Mouse (Mus musculus) heart, postnatal 4 days (tissue): ENCODE data around the gene Ranbp10. TPM values are rescaled to one million over a fixed set of nuclear protein-coding genes. Genes with fewer than 3 reads are reported as not detected.
"Not testable (repeated sequence)": the region's sequence is repeated elsewhere in the genome, so short reads cannot be mapped to it uniquely, and the experiment has no call there.

Experiments
- DNase-seq: peaks from one replicate; pipeline ENCODE4 v3.0.0; 2021
- total RNA-seq, 2 experiments: library from RNA; stranded (reverse); gene quantifications; 2 replicates each; pipeline ENCODE4 v1.2.3; 2021

Ranbp10 gene
- total RNA-seq, 2 experiments from 2014 or later: 22.3 to 23.1 TPM

GRCm38 (mm10) chr8:105833740-105834139 lies 6.6 kb upstream of the Ranbp10 start:
- DNase-seq: not testable (repeated sequence)

- no peak for DNase-seq
Observed at GRCm38 (mm10) chr8:105826379-105826778, 771 bp downstream of the Ranbp10 start.

- no peak for DNase-seq
Observed at GRCm38 (mm10) chr8:105825506-105825905, 1.6 kb downstream of the Ranbp10 start.

GRCm38 (mm10) chr8:105820925-105821324 lies 6.2 kb downstream of the Ranbp10 start:
- peak; percentile 30 for DNase-seq

- DNase-seq: no peak
Observed at GRCm38 (mm10) chr8:105819659-105820058, 7.5 kb downstream of the Ranbp10 start.

- DNase-seq: no peak
Observed at GRCm38 (mm10) chr8:105813241-105813640, 13.9 kb downstream of the Ranbp10 start.

- DNase-seq: no peak
Observed at GRCm38 (mm10) chr8:105812511-105812910, 14.6 kb downstream of the Ranbp10 start.

DNA sequence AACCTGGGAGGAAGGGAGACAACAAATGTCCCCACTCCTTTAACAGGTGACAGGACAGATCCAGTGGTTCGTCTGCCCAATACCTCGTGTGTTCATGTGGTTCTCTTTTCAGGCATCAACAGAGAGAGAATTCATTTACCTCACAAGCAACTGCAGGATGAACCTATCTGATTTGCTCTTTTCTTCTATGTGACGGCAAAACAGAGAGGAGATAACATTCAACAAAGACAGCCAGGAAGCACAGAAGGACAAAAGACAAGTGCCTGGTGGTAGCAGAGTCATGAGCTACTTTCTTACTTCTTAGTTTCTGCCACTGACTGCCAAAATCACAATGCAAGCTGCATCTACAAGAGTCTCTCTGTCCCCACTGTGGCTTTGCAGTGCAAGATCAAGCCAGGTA lies 15.6 kb downstream of the Ranbp10 start:
- DNase-seq: no peak

DNA sequence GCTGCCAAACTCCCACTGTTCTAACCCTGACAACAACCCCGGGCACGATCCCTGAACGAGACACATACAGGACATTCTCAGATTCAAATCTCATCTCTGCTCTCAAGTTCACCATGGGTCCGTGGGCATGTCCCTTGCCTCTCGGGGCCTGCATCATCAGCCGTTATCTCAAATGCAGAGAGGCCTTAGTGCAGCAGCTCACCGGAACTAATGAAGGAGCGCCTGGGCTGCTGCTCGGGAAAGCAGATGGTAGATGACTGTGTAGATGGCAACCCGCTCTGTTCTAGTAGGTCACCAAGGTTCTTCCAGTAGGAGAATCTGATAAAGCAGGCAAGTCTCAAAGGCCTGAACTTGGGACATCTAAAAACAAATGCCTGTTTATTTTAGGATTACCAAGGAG lies 16.1 kb downstream of the Ranbp10 start:
- no peak for DNase-seq

DNA sequence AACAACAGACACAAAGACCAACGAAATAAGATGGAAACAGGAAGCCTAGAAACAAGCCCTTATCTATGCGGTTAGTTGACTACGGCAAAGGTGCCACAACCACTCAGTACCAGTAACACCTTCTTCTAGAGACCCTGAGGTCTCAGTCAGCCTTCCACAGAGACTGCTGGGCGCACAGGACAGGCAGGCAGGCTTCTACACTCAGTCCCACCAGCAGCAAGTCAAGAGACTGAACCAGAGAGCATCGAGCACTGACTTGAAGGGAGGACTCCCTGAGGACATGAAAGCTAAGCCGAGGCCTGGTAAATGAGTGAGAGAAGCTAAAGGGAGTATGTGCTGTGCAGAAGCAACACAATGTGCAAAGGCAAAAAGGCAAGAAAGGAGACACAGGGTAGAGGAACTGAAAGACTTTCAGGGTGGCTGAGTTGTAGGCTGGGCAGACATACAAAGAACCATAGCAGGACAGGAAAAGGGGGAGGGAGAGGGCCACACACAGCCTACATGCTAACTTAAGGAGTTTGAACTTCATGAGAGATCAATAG lies 16.8 kb downstream of the Ranbp10 start:
- DNase-seq: no peak

- peak; percentile 52 for DNase-seq
Observed at GRCm38 (mm10) chr8:105808480-105808879, 18.7 kb downstream of the Ranbp10 start.

DNA sequence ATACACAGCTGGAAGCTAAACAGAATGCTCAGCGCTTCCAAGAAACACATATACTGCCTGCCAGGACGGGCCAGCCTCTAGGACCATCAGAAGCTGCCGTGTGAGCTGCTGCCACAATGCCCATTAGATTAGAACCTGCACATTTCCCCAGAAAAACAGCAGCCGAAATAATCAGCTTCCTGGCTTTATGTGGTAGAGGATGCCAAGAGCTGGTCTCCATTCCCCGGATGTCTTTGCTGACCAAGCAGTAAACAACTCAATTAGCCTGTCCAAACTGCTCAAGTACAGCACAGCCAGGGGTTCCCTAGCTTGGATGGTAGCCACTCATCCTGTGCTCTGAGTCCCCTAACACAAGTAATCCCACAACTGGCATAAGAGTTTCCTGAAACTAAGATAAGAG lies 19.4 kb downstream of the Ranbp10 start:
- no peak for DNase-seq

DNA sequence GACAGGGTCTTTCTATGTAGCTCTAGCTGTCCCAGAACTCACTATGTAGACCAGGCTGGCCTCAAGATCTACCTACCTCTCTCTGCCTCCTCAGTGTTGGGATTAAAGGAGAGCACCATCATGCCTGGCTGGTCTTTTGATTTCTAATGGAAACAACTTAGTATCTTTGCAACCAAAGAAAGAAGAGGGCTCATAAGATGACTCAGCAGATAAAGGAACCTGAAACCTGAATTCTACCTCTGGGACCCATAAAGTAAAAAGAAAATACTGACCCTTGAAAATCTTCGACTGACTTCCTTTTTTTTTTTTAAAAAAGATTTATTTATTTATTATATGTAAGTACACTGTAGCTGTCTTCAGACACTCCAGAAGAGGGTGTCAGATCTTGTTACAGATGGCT lies 21.2 kb downstream of the Ranbp10 start:
- no peak for DNase-seq

GRCm38 (mm10) chr8:105805346-105805745 lies 21.8 kb downstream of the Ranbp10 start:
- no peak for DNase-seq

GRCm38 (mm10) chr8:105804797-105805196 lies 22.4 kb downstream of the Ranbp10 start:
- no peak for DNase-seq

GRCm38 (mm10) chr8:105801153-105801904 lies 25.8 kb downstream of the Ranbp10 start:
- no peak for DNase-seq

DNA sequence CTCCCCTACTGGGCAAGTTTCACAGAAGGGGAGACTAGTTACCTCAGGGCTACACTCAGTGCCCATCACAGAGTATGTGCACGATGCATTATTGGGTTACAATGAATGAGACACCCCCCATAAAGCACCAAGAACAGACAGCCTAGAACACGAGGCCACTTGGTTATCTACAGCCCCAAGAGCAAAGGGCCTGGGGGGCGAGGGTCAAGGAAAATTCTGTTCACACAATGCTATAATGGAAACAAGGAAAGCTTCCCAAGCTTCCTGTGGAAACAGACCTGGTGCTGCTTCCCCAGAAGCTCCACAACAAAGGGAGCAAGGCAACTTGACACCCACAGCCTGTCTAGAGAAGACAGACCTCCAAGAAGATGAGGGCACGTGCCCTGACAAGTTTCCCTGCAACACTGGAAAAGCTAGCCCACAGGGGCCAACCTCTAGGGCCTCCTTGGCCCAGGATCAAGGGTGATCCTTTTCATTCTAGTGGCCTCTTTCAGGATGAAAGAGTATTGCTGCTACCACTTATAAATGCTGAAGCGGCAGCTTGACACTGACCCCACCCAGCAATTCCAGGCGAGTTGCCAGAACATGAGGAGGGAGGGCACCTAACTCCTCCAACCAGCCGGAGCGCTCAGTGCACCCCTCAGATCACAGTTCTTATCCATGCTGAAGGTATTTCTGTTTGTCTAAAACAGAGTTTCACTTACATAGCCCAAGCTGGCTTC lies 27.9 kb downstream of the Ranbp10 start:
- DNase-seq: peak; percentile 89

DNA sequence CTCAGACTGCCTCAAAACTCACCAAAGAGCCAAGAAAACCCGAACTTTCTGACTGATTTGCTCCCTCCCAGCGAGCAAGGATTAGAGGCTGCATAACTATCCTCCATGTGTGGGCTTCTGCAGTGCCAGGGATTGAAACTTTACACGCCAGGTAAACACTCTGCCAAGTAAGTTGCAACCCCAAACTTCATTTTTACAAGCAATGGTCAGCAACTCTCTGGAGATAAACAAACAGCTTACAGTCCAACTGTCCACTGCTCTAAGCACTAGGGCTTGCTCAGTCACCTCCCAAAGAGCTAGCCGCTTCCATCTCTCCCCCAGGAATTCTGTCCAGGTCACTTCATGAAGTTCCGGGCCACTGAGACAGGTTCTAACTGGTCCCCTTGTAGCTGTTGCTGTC lies 28.7 kb downstream of the Ranbp10 start:
- DNase-seq: no peak

- DNase-seq: no peak
Observed at GRCm38 (mm10) chr8:105795785-105796184, 31.4 kb downstream of the Ranbp10 start.

GRCm38 (mm10) chr8:105794009-105794598 lies 33.0 kb downstream of the Ranbp10 start:
- no peak for DNase-seq

- no peak for DNase-seq
Observed at GRCm38 (mm10) chr8:105793331-105793730, 33.8 kb downstream of the Ranbp10 start.

GRCm38 (mm10) chr8:105789626-105790025 lies 37.5 kb downstream of the Ranbp10 start:
- DNase-seq: no peak

DNA sequence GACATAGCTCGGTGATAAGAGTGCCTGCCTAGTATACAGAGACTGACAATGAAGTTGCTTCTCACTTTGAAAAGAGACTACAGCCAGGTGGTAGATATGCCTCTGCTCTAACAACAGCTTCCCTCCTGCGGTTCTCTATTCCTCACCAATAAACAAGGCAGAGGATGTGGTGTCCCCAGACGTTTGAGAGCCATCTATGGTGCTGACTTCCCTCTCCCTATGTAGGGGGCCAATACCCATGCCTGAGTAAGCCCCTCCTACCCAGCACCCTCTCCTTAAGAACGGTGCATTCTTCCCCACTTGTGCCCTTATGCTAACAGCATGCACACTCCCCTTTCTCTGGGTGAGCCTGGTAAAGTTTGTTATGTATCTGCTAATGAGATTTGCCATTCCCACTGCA lies 38.2 kb downstream of the Ranbp10 start:
- DNase-seq: no peak
